Mouse (Mus musculus): ENCODE measurements around the gene Zfp426. TPM values are rescaled to one million over a fixed set of nuclear protein-coding genes. Genes with fewer than 3 reads are reported as not detected.

Zfp426 gene
- total RNA-seq, 1 experiment, result 9.1 TPM

GRCm38 (mm10) chr9:20512714-20513113 is 20.2 kb upstream of the Zfp426 start:
- H3K4me1 ChIP-seq (ENCODE audit: control insufficient read depth in 2 of 2, insufficient read depth in 2 of 2, low read length in 2 of 2, poor library complexity in 1 of 2), result peaks cover 0 to 6% of the 10 kb centered on the region in 2 experiments; a peak in 1 of 4 replicates
- H3K4me3 ChIP-seq (ENCODE audit: insufficient read depth in 1 of 2, low read depth in 1 of 2, low read length in 2 of 2, poor library complexity in 1 of 2, severe bottlenecking in 1 of 2), result no peak overlapping the region
- in situ Hi-C loops (cut with MboI; ENCODE audit: low sequenced_read_pairs in 2 of 2, unreplicated experiment in 2 of 2), result no loop called here
- no peaks in the 10 kb centered on the region for H3K9me3 ChIP-seq (ENCODE audit: control insufficient read depth, insufficient read depth, low read depth, low read length)
- H3K36me3 ChIP-seq (ENCODE audit: control insufficient read depth, insufficient read depth, low read length, poor library complexity, severe bottlenecking), result peaks cover 15% of the 10 kb centered on the region; the same call in 1 of the 2 replicates
- no peak for DNase-seq (ENCODE audit: low read depth, low spot score)
- H3K9ac ChIP-seq (ENCODE audit: insufficient read depth, low read depth, low read length, poor library complexity, severe bottlenecking), result no peak overlapping the region
- H3K27ac ChIP-seq (ENCODE audit: insufficient read depth, low read depth, low read length, poor library complexity, severe bottlenecking), result no peak overlapping the region
- TF ChIP-seq ZNF384 (IDR thresholded peaks at IDR 0.05; ENCODE audit: low read depth, low read length) (no peak), ZC3H11A (IDR thresholded peaks at IDR 0.05; ENCODE audit: borderline replicate concordance, low read depth, low read length) (no peak), MAFK (IDR thresholded peaks at IDR 0.05; ENCODE audit: insufficient read depth, low read depth, low read length) (no peak), CHD2 (IDR thresholded peaks at IDR 0.05; ENCODE audit: low read depth, low read length) (no peak), HCFC1 (IDR thresholded peaks at IDR 0.05; ENCODE audit: borderline replicate concordance, insufficient read depth, low read length) (no peak)

GRCm38 (mm10) chr9:20511645-20512044 is 19.1 kb upstream of the Zfp426 start:
- no peak overlapping the region for H3K4me3 ChIP-seq (ENCODE audit: insufficient read depth in 1 of 2, low read depth in 1 of 2, low read length in 2 of 2, poor library complexity in 1 of 2, severe bottlenecking in 1 of 2)
- peaks cover 12% of the 10 kb centered on the region; the same call in 1 of the 2 replicates for H3K36me3 ChIP-seq (ENCODE audit: control insufficient read depth, insufficient read depth, low read length, poor library complexity, severe bottlenecking)
- in situ Hi-C loops (cut with MboI; ENCODE audit: low sequenced_read_pairs in 2 of 2, unreplicated experiment in 2 of 2), result no loop called here
- TF ChIP-seq MAFK (IDR thresholded peaks at IDR 0.05; ENCODE audit: insufficient read depth, low read depth, low read length) (no peak), ZNF384 (IDR thresholded peaks at IDR 0.05; ENCODE audit: low read depth, low read length) (no peak), HCFC1 (IDR thresholded peaks at IDR 0.05; ENCODE audit: borderline replicate concordance, insufficient read depth, low read length) (no peak), ZC3H11A (IDR thresholded peaks at IDR 0.05; ENCODE audit: borderline replicate concordance, low read depth, low read length) (no peak), CHD2 (IDR thresholded peaks at IDR 0.05; ENCODE audit: low read depth, low read length) (no peak)
- no peak overlapping the region for H3K27ac ChIP-seq (ENCODE audit: insufficient read depth, low read depth, low read length, poor library complexity, severe bottlenecking)
- no peaks in the 10 kb centered on the region for H3K9me3 ChIP-seq (ENCODE audit: control insufficient read depth, insufficient read depth, low read depth, low read length)
- no peak overlapping the region for H3K9ac ChIP-seq (ENCODE audit: insufficient read depth, low read depth, low read length, poor library complexity, severe bottlenecking)
- H3K4me1 ChIP-seq (ENCODE audit: control insufficient read depth in 2 of 2, insufficient read depth in 2 of 2, low read length in 2 of 2, poor library complexity in 1 of 2), result peaks cover 0 to 3% of the 10 kb centered on the region in 2 experiments; a peak in 1 of 4 replicates
- no peak for DNase-seq (ENCODE audit: low read depth, low spot score)

- no peak overlapping the region for H3K4me3 ChIP-seq (ENCODE audit: insufficient read depth in 1 of 2, low read depth in 1 of 2, low read length in 2 of 2, poor library complexity in 1 of 2, severe bottlenecking in 1 of 2)
- H3K27ac ChIP-seq (ENCODE audit: insufficient read depth, low read depth, low read length, poor library complexity, severe bottlenecking), result no peak overlapping the region
- peaks cover 18% of the 10 kb centered on the region for H3K36me3 ChIP-seq (ENCODE audit: control insufficient read depth, insufficient read depth, low read length, poor library complexity, severe bottlenecking)
- no peaks in the 10 kb centered on the region for H3K9me3 ChIP-seq (ENCODE audit: control insufficient read depth, insufficient read depth, low read depth, low read length)
- no peak overlapping the region for H3K9ac ChIP-seq (ENCODE audit: insufficient read depth, low read depth, low read length, poor library complexity, severe bottlenecking)
- H3K4me1 ChIP-seq (ENCODE audit: control insufficient read depth in 2 of 2, insufficient read depth in 2 of 2, low read length in 2 of 2, poor library complexity in 1 of 2), result peaks cover 0 to 5% of the 10 kb centered on the region in 2 experiments; a peak in 1 of 4 replicates
- in situ Hi-C loops (cut with MboI; ENCODE audit: low sequenced_read_pairs in 2 of 2, unreplicated experiment in 2 of 2), result no loop called here
- TF ChIP-seq HCFC1 (IDR thresholded peaks at IDR 0.05; ENCODE audit: borderline replicate concordance, insufficient read depth, low read length), result no peak
- TF ChIP-seq MAFK (IDR thresholded peaks at IDR 0.05; ENCODE audit: insufficient read depth, low read depth, low read length), result no peak
- no peak for TF ChIP-seq ZC3H11A (IDR thresholded peaks at IDR 0.05; ENCODE audit: borderline replicate concordance, low read depth, low read length)
- TF ChIP-seq ZNF384 (IDR thresholded peaks at IDR 0.05; ENCODE audit: low read depth, low read length), result no peak
- no peak for TF ChIP-seq CHD2 (IDR thresholded peaks at IDR 0.05; ENCODE audit: low read depth, low read length)
- DNase-seq (ENCODE audit: low read depth, low spot score), result no peak
Measured at GRCm38 (mm10) chr9:20510346-20510745, 17.8 kb upstream of the Zfp426 start.

- Histone ChIP-seq H3K4me3 (ENCODE audit: insufficient read depth in 1 of 2, low read depth in 1 of 2, low read length in 2 of 2, poor library complexity in 1 of 2, severe bottlenecking in 1 of 2) (no peak overlapping the region), H3K9ac (ENCODE audit: insufficient read depth, low read depth, low read length, poor library complexity, severe bottlenecking) (no peak overlapping the region), H3K9me3 (ENCODE audit: control insufficient read depth, insufficient read depth, low read depth, low read length) (no peaks in the 10 kb centered on the region), H3K36me3 (ENCODE audit: control insufficient read depth, insufficient read depth, low read length, poor library complexity, severe bottlenecking) (peaks cover 20% of the 10 kb centered on the region), H3K4me1 (ENCODE audit: control insufficient read depth in 2 of 2, insufficient read depth in 2 of 2, low read length in 2 of 2, poor library complexity in 1 of 2) (peaks cover 0 to 4% of the 10 kb centered on the region in 2 experiments; a peak in 1 of 4 replicates), H3K27ac (ENCODE audit: insufficient read depth, low read depth, low read length, poor library complexity, severe bottlenecking) (no peak overlapping the region)
- in situ Hi-C loops (cut with MboI; ENCODE audit: low sequenced_read_pairs in 2 of 2, unreplicated experiment in 2 of 2), result no loop called here
- no peak for DNase-seq (ENCODE audit: low read depth, low spot score)
- no peak for TF ChIP-seq HCFC1 (IDR thresholded peaks at IDR 0.05; ENCODE audit: borderline replicate concordance, insufficient read depth, low read length)
- no peak for TF ChIP-seq MAFK (IDR thresholded peaks at IDR 0.05; ENCODE audit: insufficient read depth, low read depth, low read length)
- TF ChIP-seq CHD2 (IDR thresholded peaks at IDR 0.05; ENCODE audit: low read depth, low read length), result no peak
- TF ChIP-seq ZNF384 (IDR thresholded peaks at IDR 0.05; ENCODE audit: low read depth, low read length), result no peak
Measured at GRCm38 (mm10) chr9:20509676-20510075, 17.1 kb upstream of the Zfp426 start.

- DNase-seq (ENCODE audit: low read depth, low spot score), result no peak
- no peak overlapping the region for H3K27ac ChIP-seq (ENCODE audit: insufficient read depth, low read depth, low read length, poor library complexity, severe bottlenecking)
- no peak overlapping the region for H3K4me3 ChIP-seq (ENCODE audit: insufficient read depth in 1 of 2, low read depth in 1 of 2, low read length in 2 of 2, poor library complexity in 1 of 2, severe bottlenecking in 1 of 2)
- no peak overlapping the region for H3K9ac ChIP-seq (ENCODE audit: insufficient read depth, low read depth, low read length, poor library complexity, severe bottlenecking)
- peaks cover 25% of the 10 kb centered on the region for H3K36me3 ChIP-seq (ENCODE audit: control insufficient read depth, insufficient read depth, low read length, poor library complexity, severe bottlenecking)
- H3K4me1 ChIP-seq (ENCODE audit: control insufficient read depth in 2 of 2, insufficient read depth in 2 of 2, low read length in 2 of 2, poor library complexity in 1 of 2), result peaks cover 4 to 13% of the 10 kb centered on the region in 2 experiments
- H3K9me3 ChIP-seq (ENCODE audit: control insufficient read depth, insufficient read depth, low read depth, low read length), result no peaks in the 10 kb centered on the region
- in situ Hi-C loops (cut with MboI; ENCODE audit: low sequenced_read_pairs in 2 of 2, unreplicated experiment in 2 of 2), result no loop called here
- no peak for TF ChIP-seq ZC3H11A (IDR thresholded peaks at IDR 0.05; ENCODE audit: borderline replicate concordance, low read depth, low read length)
- no peak for TF ChIP-seq HCFC1 (IDR thresholded peaks at IDR 0.05; ENCODE audit: borderline replicate concordance, insufficient read depth, low read length)
- TF ChIP-seq CHD2 (IDR thresholded peaks at IDR 0.05; ENCODE audit: low read depth, low read length), result no peak
- TF ChIP-seq MAFK (IDR thresholded peaks at IDR 0.05; ENCODE audit: insufficient read depth, low read depth, low read length), result no peak
- no peak for TF ChIP-seq ZNF384 (IDR thresholded peaks at IDR 0.05; ENCODE audit: low read depth, low read length)
Measured at GRCm38 (mm10) chr9:20504801-20505200, 12.3 kb upstream of the Zfp426 start.

Measured in ES-E14 (cell line).